ENCODE assay signal across 8 mouse cellular contexts in genomic region chrX:152146150-152146549, GRCm38 (mm10). TPM values are rescaled to one million over a fixed set of nuclear protein-coding genes. Genes with fewer than 3 reads are reported as not detected.
DNase-seq lines count a peak whose midpoint lies in the region; ATAC-seq and TF ChIP-seq lines count a peak whose summit lies in the region.

No protein-coding gene starts in this region.

- H3K27ac ChIP-seq in layer of hippocampus, adult 2 months, result peak overlapping the region; percentile 91

- H3K4me3 ChIP-seq in layer of hippocampus, adult 2 months, result peak overlapping the region; percentile 72

- DNase-seq in layer of hippocampus, adult 11-12 months (ENCODE audit: low spot score), result peak; percentile 71
- no peak for DNase-seq in layer of hippocampus, adult 9-10 months (ENCODE audit: low spot score)
- peak; percentile 38 to 63 for DNase-seq in cerebellum, postnatal 36 days
- peak; percentile 75 to 83 for DNase-seq in layer of hippocampus, adult 2 months (ENCODE audit: low spot score in 2 of 2)
- peak; percentile 70 to 79 for DNase-seq in right cerebral cortex, postnatal 10 days (ENCODE audit: low spot score in 2 of 2)
- no peak for DNase-seq in kidney, postnatal 14 days

- no peak for ATAC-seq in megakaryocyte progenitor cell, adult 5-6 weeks (replicated peaks; ENCODE audit: poor library complexity)
- ATAC-seq in megakaryocyte-erythroid progenitor cell, adult 5-6 weeks (replicated peaks; ENCODE audit: low FRiP score, low TSS enrichment, poor library complexity, severe bottlenecking), result no peak

- no peak for TF ChIP-seq CTCF in layer of hippocampus, adult 2 months (conservative IDR thresholded peaks at IDR 0.05)

RNA-seq across cellular contexts. Expression of gene Iqsec2, which starts 2.1 kb away (rescaled TPM):
- total RNA-seq in layer of hippocampus, adult 2 months (2021), result 100 to 1,000 TPM; 177 to 179 TPM
- 2.4 and 5.8 TPM in 2 replicates for total RNA-seq in megakaryocyte progenitor cell, adult 5-6 weeks (2015)
- 0.92 and 1.3 TPM in 2 replicates for total RNA-seq in megakaryocyte progenitor cell, adult 5-6 weeks (2017)
- 0.62 and 1.6 TPM in 2 replicates for total RNA-seq in megakaryocyte-erythroid progenitor cell, adult 5-6 weeks (2014; fragmentation: Nextera tagmentation)
- 1.6 and 2.2 TPM in 2 replicates for total RNA-seq in megakaryocyte-erythroid progenitor cell, adult 5-6 weeks (2017)

Comparison
In these comparisons a context has a peak if more than half of its experiments do, and no peak if none do; other contexts are left out.
1. DNase-seq: peak in layer of hippocampus, adult 11-12 months (single experiment), cerebellum, postnatal 36 days (2 of 2), layer of hippocampus, adult 2 months (2 of 2) and right cerebral cortex, postnatal 10 days (2 of 2); none in layer of hippocampus, adult 9-10 months (single experiment) and kidney, postnatal 14 days (single experiment).
2. RNA of gene Iqsec2, which starts 2.1 kb away (total RNA-seq): 177 to 179 TPM in layer of hippocampus, adult 2 months; 0.92 to 5.8 TPM in megakaryocyte progenitor cell, adult 5-6 weeks and 0.62 to 2.2 TPM in megakaryocyte-erythroid progenitor cell, adult 5-6 weeks; every median in the first group is over 10 times any median in the second.